In the genomic region with DNA sequence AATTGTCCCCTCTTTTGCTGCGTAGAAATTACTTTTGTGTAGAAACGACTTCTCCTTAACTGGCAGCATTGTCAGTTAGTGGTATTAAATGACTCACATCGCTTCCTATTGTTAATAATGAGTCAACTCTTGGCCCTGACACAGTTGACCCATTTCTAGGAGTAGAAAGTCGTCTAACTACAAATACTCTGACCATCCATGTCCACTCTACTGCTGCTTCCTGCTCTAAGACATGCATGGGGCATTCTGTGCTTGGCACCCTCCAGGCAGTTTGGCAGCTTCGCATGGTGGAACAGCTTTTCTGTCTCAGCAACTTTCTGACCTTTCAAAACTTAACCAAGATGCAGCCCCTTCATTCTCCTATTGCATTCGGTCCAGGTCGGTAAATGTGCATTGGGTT, we compare ENCODE assay signal across 24 mouse cellular contexts.
DNase-seq lines count a peak whose midpoint lies in the region; ATAC-seq and TF ChIP-seq lines count a peak whose summit lies in the region.
"Had no signal": no experiment of that assay in that cellular context is flagged by ENCODE, and none has a peak within 500 bp of the region (broad histone marks: within the 10 kb centered on the region; RNA-seq: fewer than 3 reads in every experiment).

No protein-coding gene starts in this region.

- POLR2A ChIA-PET in Patski (lab: Charles Lee) = interaction anchor here (1.1 kb wide), 1 partner anchor 9 kb away, joined by 3 read pairs; no protein-coding TSS in a partner anchor

- in situ Hi-C loops in Patski (cut with MboI; ENCODE audit: low pct_unique_long_range_greater_than_20kb) = loop anchor here (25.0 kb wide), 1 partner anchor 842 kb away; no protein-coding TSS in a partner anchor

- no peaks in the 10 kb centered on the region for H3K9me3 ChIP-seq in kidney, embryonic 16.5 days (ENCODE audit: low read length)
- H3K9me3 ChIP-seq: forebrain, embryonic 13.5 days; heart, embryonic 12.5 days; hindbrain, embryonic 10.5 days; intestine, embryonic 15.5 days; limb, embryonic 15.5 days; lung, embryonic 15.5 days; neural tube, embryonic 13.5 days had no signal

- CTCF ChIA-PET in Patski (lab: Charles Lee) = interaction anchor here (1.4 kb wide), 1 partner anchor 9 kb away, joined by 3 read pairs; no protein-coding TSS in a partner anchor

- ATAC-seq in kidney, embryonic 16.5 days (ENCODE audit: low FRiP score, low TSS enrichment) = no peak
- ATAC-seq in Patski = peak; percentile 51
- ATAC-seq: forebrain, embryonic 13.5 days; hindbrain, embryonic 16.5 days; intestine, embryonic 15.5 days had no signal

- WGBS in kidney, adult 2 months = 52% methylated on average over 7 of the region's 7 CpGs
- WGBS in kidney, embryonic 16.5 days = 79% methylated on average over 7 of the region's 7 CpGs

- no peak overlapping the region for H3K4me2 ChIP-seq in kidney, embryonic 16.5 days (replicated peaks; ENCODE audit: low read depth, low read length)
- H3K4me2 ChIP-seq: forebrain, embryonic 13.5 days; heart, embryonic 12.5 days; intestine, embryonic 15.5 days; limb, embryonic 15.5 days; lung, embryonic 15.5 days; neural tube, embryonic 13.5 days had no signal

- no peaks in the 10 kb centered on the region for H3K27me3 ChIP-seq in kidney, adult 2 months (replicated peaks; ENCODE audit: control insufficient read depth, insufficient read depth, low read length)
- no peaks in the 10 kb centered on the region for H3K27me3 ChIP-seq in kidney, embryonic 16.5 days (ENCODE audit: insufficient read depth, low read length)
- no peaks in the 10 kb centered on the region for H3K27me3 ChIP-seq in Patski
- H3K27me3 ChIP-seq: forebrain, embryonic 13.5 days; heart, embryonic 12.5 days; intestine, embryonic 15.5 days; limb, embryonic 15.5 days; lung, embryonic 15.5 days; neural tube, embryonic 13.5 days had no signal

- no peaks in the 10 kb centered on the region for H3K36me3 ChIP-seq in kidney, adult 2 months (ENCODE audit: control insufficient read depth, insufficient read depth, low read length)
- H3K36me3 ChIP-seq in kidney, embryonic 16.5 days (ENCODE audit: insufficient read depth, low read length) = no peaks in the 10 kb centered on the region
- H3K36me3 ChIP-seq: heart, embryonic 12.5 days; intestine, embryonic 15.5 days; limb, embryonic 15.5 days; lung, embryonic 15.5 days; neural tube, embryonic 13.5 days had no signal

- TF ChIP-seq CTCF in kidney, adult 2 months (conservative IDR thresholded peaks at IDR 0.05; ENCODE audit: insufficient read depth, insufficient read length, low read depth, low read length) = no peak
- TF ChIP-seq CTCF in Patski (IDR thresholded peaks at IDR 0.05) = no peak

- H3K4me3 ChIP-seq in kidney, adult 2 months (ENCODE audit: insufficient read depth, low read depth, low read length) = no peak overlapping the region
- H3K4me3 ChIP-seq in kidney, embryonic 16.5 days (ENCODE audit: low read length) = no peak overlapping the region
- H3K4me3 ChIP-seq: forebrain, embryonic 13.5 days; heart, embryonic 12.5 days; hindbrain, embryonic 10.5 days; intestine, embryonic 15.5 days; left cerebral cortex, adult 2 months; limb, embryonic 15.5 days; lung, embryonic 15.5 days; neural tube, embryonic 13.5 days had no signal

- 0 out of 2 replicates have a peak, but pooled peaks cover 4% of the 10 kb centered on the region for H3K4me1 ChIP-seq in kidney, adult 2 months (ENCODE audit: control insufficient read depth, insufficient read depth, low read length)
- H3K4me1 ChIP-seq in kidney, embryonic 16.5 days (ENCODE audit: insufficient read depth, low read length) = no peaks in the 10 kb centered on the region
- H3K4me1 ChIP-seq: heart, embryonic 12.5 days; intestine, embryonic 15.5 days; limb, embryonic 15.5 days; lung, embryonic 15.5 days had no signal

- no peak for TF ChIP-seq POLR2A in kidney, adult 2 months (IDR thresholded peaks at IDR 0.05; ENCODE audit: low read depth, low read length)

- DNase-seq in cerebellum, adult 9-11 months = peak; percentile 28
- no peak for DNase-seq in cerebellum, adult 11 months
- DNase-seq in kidney, adult 2 months = peak; percentile 71
- DNase-seq in Patski (ENCODE audit: low read depth, low spot score) = peak; percentile 48
- DNase-seq in left cerebral cortex, adult 8-10 months (ENCODE audit: low spot score in 2 of 2) = no peak
- no peak for DNase-seq in layer of hippocampus, adult 18-20 months (ENCODE audit: low spot score in 2 of 2)
- DNase-seq: adrenal gland, postnatal 36 days; gastrocnemius, postnatal 14 days; heart, adult 18-20 months; heart, postnatal 10 days; left cerebral cortex, postnatal 4 days; lung, postnatal 36 days; midbrain, embryonic 14.5 days had no signal

- no peak overlapping the region for H3K9ac ChIP-seq in kidney, embryonic 16.5 days (replicated peaks; ENCODE audit: low read length)
- H3K9ac ChIP-seq: forebrain, embryonic 13.5 days; heart, embryonic 12.5 days; intestine, embryonic 15.5 days; limb, embryonic 15.5 days; liver, embryonic 14.5 days; lung, embryonic 15.5 days; neural tube, embryonic 13.5 days had no signal

- no peak overlapping the region for H3K27ac ChIP-seq in kidney, adult 2 months (ENCODE audit: insufficient read depth, low read depth, low read length)
- H3K27ac ChIP-seq in kidney, embryonic 16.5 days (ENCODE audit: low read length) = no peak overlapping the region
- H3K27ac ChIP-seq: forebrain, embryonic 13.5 days; hindbrain, embryonic 10.5 days; intestine, embryonic 15.5 days; left cerebral cortex, adult 2 months; limb, embryonic 15.5 days; liver, embryonic 14.5 days; lung, embryonic 15.5 days; neural tube, embryonic 13.5 days had no signal

Comparison
In these comparisons a context has a peak if more than half of its experiments do, and no peak if none do; other contexts are left out.
1. DNase-seq: peak in cerebellum, adult 9-11 months (single experiment), kidney, adult 2 months (single experiment) and Patski (single experiment); none in cerebellum, adult 11 months (single experiment), left cerebral cortex, adult 8-10 months (0 of 2) and layer of hippocampus, adult 18-20 months (0 of 2).